Mouse (Mus musculus) CH12.LX (cell line): Measurements from ENCODE around the gene Dnajc11. TPM values are rescaled to one million over a fixed set of nuclear protein-coding genes. Genes with fewer than 3 reads are reported as not detected.

Experiments used
- DNase-seq: peaks from one replicate; pipeline ENCODE4 v3.0.0-alpha.2; 2013; ENCODE audit errors: extremely low read depth
- H3K27ac ChIP-seq: 2 replicates; pipeline ENCODE4 v1.5.1; 2012; ENCODE audit warnings: low read depth, mild to moderate bottlenecking, control low read depth, moderate library complexity; ENCODE audit not compliant: insufficient read depth
- H3K27me3 ChIP-seq: replicated peaks from 2 replicates; pipeline ENCODE3; 2012; ENCODE audit warnings: inconsistent platforms
- H3K36me3 ChIP-seq, 2 experiments: replicated peaks in 1 of 2; 2 replicates each; pipeline versions ENCODE3 to v1.6.1; 2012; ENCODE audit warnings: inconsistent platforms in 1 of 2, low read length in 1 of 2, mild to moderate bottlenecking in 1 of 2, mixed read lengths in 1 of 2, moderate library complexity in 1 of 2; ENCODE audit not compliant: control insufficient read depth in 1 of 2, insufficient read depth in 1 of 2
- H3K4me1 ChIP-seq, 2 experiments: 2 replicates each; pipeline ENCODE4 v1.6.1; 2012; ENCODE audit warnings: inconsistent platforms in 1 of 2, moderate library complexity in 1 of 2; ENCODE audit not compliant: insufficient read depth in 2 of 2, control insufficient read depth in 1 of 2
- H3K4me2 ChIP-seq: 2 replicates; pipeline ENCODE4 v1.6.1; 2012; ENCODE audit warnings: low read depth, mild to moderate bottlenecking, control low read depth; ENCODE audit not compliant: poor library complexity, insufficient read depth, severe bottlenecking
- H3K4me3 ChIP-seq, 3 experiments: fragments of 150-350 bp in 1 of 3; sonication (generic) in 1 of 3; replicated peaks in 1 of 3; 2 replicates each; pipeline versions ENCODE3 to v1.5.1; 2011 to 2012; ENCODE audit warnings: low read depth in 2 of 3, low read length in 2 of 3, mild to moderate bottlenecking in 2 of 3, moderate library complexity in 2 of 3, control low read depth in 1 of 3, improper control_type of control experiment in 1 of 3, inconsistent platforms in 1 of 3, mixed read lengths in 1 of 3; ENCODE audit not compliant: poor library complexity in 1 of 3
- H3K79me2 ChIP-seq: replicated peaks from 2 replicates; pipeline ENCODE4 v1.6.1; 2012; ENCODE audit warnings: mild to moderate bottlenecking, moderate library complexity; ENCODE audit not compliant: control insufficient read depth, poor library complexity, insufficient read depth, severe bottlenecking; ENCODE audit errors: extremely low read depth
- H3K9ac ChIP-seq: 2 replicates; pipeline ENCODE4 v1.6.1; 2012; ENCODE audit warnings: low read depth, mild to moderate bottlenecking, control low read depth, moderate library complexity; ENCODE audit not compliant: insufficient read depth
- H3K9me3 ChIP-seq: replicated peaks from 2 replicates; pipeline ENCODE3; 2012; ENCODE audit warnings: low read length, inconsistent platforms, mixed read lengths
- CTCF ChIP-seq, 2 experiments: IDR thresholded peaks in 1 of 2; conservative IDR thresholded peaks in 1 of 2; 2 replicates each; pipeline ENCODE4 v1.5.1; 2011 to 2012; ENCODE audit warnings: low read depth in 2 of 2, low read length in 2 of 2, improper control_type of control experiment in 1 of 2, inconsistent platforms in 1 of 2, mild to moderate bottlenecking in 1 of 2, moderate library complexity in 1 of 2
- E2F4 ChIP-seq: IDR thresholded peaks from 2 replicates; pipeline ENCODE4 v1.6.1; 2011; ENCODE audit warnings: low read depth, low read length, improper control_type of control experiment; ENCODE audit not compliant: insufficient replicate concordance
- GABPA ChIP-seq: IDR thresholded peaks from 2 replicates; pipeline ENCODE4 v1.6.1; 2012; ENCODE audit warnings: low read depth, low read length, improper control_type of control experiment, inconsistent platforms; ENCODE audit not compliant: insufficient replicate concordance
- MAFK ChIP-seq: IDR thresholded peaks from 2 replicates; pipeline ENCODE4 v1.6.1; 2011; ENCODE audit warnings: low read length, improper control_type of control experiment; ENCODE audit not compliant: insufficient replicate concordance
- MEF2A ChIP-seq: IDR thresholded peaks from 2 replicates; pipeline ENCODE4 v1.6.1; 2014; ENCODE audit warnings: low read depth, mild to moderate bottlenecking, inconsistent platforms, low read length, improper control_type of control experiment, borderline replicate concordance
- MYC ChIP-seq: IDR thresholded peaks from 2 replicates; pipeline ENCODE4 v1.6.1; 2011; ENCODE audit warnings: low read depth, mild to moderate bottlenecking, improper control_type of control experiment, low read length
- USF1 ChIP-seq: IDR thresholded peaks from 2 replicates; pipeline ENCODE4 v1.6.1; 2014; ENCODE audit warnings: low read depth, mild to moderate bottlenecking, inconsistent platforms, low read length, improper control_type of control experiment
- dilution Hi-C: fragments of 300-500 bp; cut with MboI; formaldehyde crosslinking; loops from 2 replicates; pipeline ENCODE4 v1.14.3; 2020; ENCODE audit warnings: low sequenced_read_pairs; ENCODE audit not compliant: extremely low pct_unique_long_range_greater_than_20kb, extremely low pct_ligation_motif_present
- in situ Hi-C: fragments of 300-500 bp; cut with MboI; formaldehyde crosslinking; loops from 3 replicates; pipeline ENCODE4 v1.14.3; 2019; ENCODE audit warnings: low sequenced_read_pairs, low pct_ligation_motif_present, low pct_unique_long_range_greater_than_20kb, mixed read lengths
- polyA plus RNA-seq: library from polyadenylated mRNA; unstranded; fragments of >175 nt; gene quantifications from 2 replicates; pipeline ENCODE4 v1.2.1, GENCODE M21; 2012; ENCODE audit warnings: low read depth; ENCODE audit not compliant: insufficient read length
- total RNA-seq, 2 experiments: library from RNA; depleted of rRNA; stranded (reverse); fragments of 300-350 nt in 1 of 2; fragments of >200 nt in 1 of 2; gene quantifications; 2 replicates each; pipeline ENCODE4 v1.2.3; 2012 to 2014

Dnajc11 gene
- total and polyA plus RNA-seq, 3 experiments, result 63.5 to 102 (median 75.6) TPM

DNA sequence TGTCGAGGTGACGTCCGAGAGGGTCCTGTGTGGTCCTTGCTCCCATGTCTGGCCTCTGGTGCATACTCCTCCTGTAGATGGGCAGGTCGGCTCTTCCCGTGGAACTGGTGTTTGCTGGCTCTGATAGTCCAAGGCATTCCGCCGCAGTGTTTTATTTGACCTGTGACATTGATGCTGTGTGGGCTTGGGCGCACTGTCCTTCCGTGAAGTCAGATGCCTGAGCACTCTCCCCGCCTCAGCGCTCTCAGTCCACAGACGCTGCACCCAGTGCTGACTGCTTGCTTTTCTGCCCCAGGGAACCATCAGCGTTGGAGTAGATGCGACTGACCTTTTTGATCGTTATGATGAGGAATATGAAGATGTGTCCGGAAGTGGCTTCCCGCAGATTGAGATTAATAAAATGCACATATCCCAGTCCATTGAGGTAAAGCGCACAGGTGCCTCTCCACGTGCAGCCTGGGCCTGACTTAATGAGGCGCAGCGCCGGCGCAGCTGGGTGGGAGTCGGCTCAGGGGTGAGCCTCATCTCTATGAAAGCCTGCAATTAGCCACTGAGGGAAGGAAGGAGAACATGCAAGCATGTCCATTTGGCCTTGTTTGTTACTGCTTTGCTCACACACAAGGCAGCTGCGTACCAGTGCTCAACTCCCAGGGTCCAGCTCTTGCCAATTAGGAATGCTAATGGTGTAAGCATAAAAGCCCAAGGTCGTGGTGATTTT is 34.9 kb downstream of the Dnajc11 start:
- Histone ChIP-seq H3K4me2 (no peak overlapping the region), H3K4me1 (no peaks in the 10 kb centered on the region), H3K4me3 (no peak overlapping the region), H3K27ac (no peak overlapping the region), H3K79me2 (no peaks in the 10 kb centered on the region), H3K36me3 (peaks cover 65 to 90% of the 10 kb centered on the region in 2 experiments), H3K9ac (no peak overlapping the region), H3K9me3 (peaks cover 2% of the 10 kb centered on the region), H3K27me3 (no peaks in the 10 kb centered on the region)
- dilution Hi-C loops, result no loop called here
- no peak for TF ChIP-seq MAFK
- no peak for TF ChIP-seq E2F4
- no peak for TF ChIP-seq USF1
- no peak for TF ChIP-seq GABPA
- no peak for DNase-seq
- in situ Hi-C loops, result no loop called here

DNA sequence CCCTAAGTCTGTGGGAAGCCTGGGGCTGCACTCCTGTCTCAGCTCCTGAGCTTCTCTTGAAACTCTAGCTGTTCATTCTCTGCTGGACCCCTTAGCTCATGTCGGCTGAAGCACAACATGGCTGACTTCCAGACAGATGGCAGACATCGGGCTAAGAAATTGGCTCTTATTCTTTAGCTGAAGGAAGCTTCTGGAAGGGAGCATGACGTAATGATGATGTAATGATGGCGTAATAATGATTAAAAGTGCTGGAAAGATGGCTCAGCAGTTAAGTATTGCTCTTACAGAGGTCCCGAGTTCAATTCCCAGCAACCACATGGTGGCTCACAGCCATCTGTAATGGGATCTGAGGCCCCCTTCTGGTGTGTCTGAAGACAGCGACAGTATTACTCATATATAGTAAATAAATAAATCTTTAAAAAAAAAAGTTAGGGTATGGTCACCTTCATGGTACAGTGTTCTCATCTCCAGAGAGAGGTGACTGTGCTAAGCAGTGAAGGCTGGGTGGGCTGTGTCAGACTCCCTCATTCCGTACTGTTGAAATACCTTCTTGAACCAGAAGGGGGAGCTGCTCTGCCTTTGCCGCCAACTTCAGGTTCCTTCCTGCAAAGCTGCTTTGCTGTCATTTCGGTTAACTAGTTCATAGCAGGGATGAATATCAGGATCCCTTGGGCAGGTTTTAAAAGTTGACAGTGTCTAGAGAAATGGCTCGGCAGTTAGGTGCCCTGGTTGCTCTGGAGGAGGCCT is 38.9 kb downstream of the Dnajc11 start:
- Histone ChIP-seq H3K4me3 (no peak overlapping the region), H3K79me2 (no peaks in the 10 kb centered on the region), H3K27ac (no peak overlapping the region), H3K4me1 (no peaks in the 10 kb centered on the region), H3K4me2 (no peak overlapping the region), H3K27me3 (no peaks in the 10 kb centered on the region), H3K9me3 (peaks cover 5% of the 10 kb centered on the region), H3K9ac (no peak overlapping the region), H3K36me3 (peaks cover 74 to 91% of the 10 kb centered on the region in 2 experiments)
- peak; percentile 42 for DNase-seq
- TF ChIP-seq MEF2A (no peak), CTCF (conservative IDR thresholded peaks at IDR 0.05 in 1 of 2, IDR thresholded peaks at IDR 0.05 in 1 of 2; ENCODE audit: low read depth in 2 of 2, low read length in 2 of 2) (peak; percentile 58 to 72)
- dilution Hi-C loops, result no loop called here
- in situ Hi-C loops, result no loop called here

DNA sequence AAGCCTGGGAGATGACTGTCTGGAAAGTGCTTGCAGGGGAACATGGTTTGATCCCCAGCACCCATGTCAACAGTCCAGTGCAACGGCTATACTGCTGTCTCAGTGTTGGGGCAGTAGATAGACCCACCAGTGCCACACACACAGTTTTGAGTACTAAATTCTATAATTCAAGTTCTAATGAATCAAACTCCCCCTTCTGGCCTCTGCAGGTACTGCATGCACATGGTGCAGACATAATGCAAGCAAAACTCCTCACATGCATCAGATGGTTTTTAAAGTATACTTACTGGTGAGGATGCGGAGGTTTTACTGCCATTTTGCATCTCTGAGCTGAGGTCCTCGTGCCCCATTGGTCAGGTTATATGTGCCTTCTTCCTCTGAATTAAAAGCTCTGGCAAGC is 42.0 kb downstream of the Dnajc11 start:
- Histone ChIP-seq H3K27ac (no peak overlapping the region), H3K27me3 (no peaks in the 10 kb centered on the region), H3K4me2 (no peak overlapping the region), H3K9me3 (peaks cover 5% of the 10 kb centered on the region), H3K79me2 (no peaks in the 10 kb centered on the region), H3K36me3 (peaks cover 76 to 92% of the 10 kb centered on the region in 2 experiments), H3K4me1 (peaks cover 3 to 6% of the 10 kb centered on the region in 2 experiments; a peak in 3 of 4 replicates), H3K9ac (no peak overlapping the region), H3K4me3 (no peak overlapping the region)
- TF ChIP-seq MYC, result no peak
- peak; percentile 51 to 85 for TF ChIP-seq CTCF (conservative IDR thresholded peaks at IDR 0.05 in 1 of 2, IDR thresholded peaks at IDR 0.05 in 1 of 2; ENCODE audit: low read depth in 2 of 2, low read length in 2 of 2)
- dilution Hi-C loops (no loop called here), in situ Hi-C loops (loop anchor here (5.0 kb wide), 2 partner anchors 57 to 122 kb away; no protein-coding TSS in a partner anchor)
- DNase-seq, result peak; percentile 35
